Mouse (Mus musculus): ENCODE measurements at regions not wholly inside any gene's neighbourhood (a gene's known extent, or its start where the extent isn't known, plus 50 kb on each side); places are given as distances from the start of the nearest gene placed in this dataset.

DNA sequence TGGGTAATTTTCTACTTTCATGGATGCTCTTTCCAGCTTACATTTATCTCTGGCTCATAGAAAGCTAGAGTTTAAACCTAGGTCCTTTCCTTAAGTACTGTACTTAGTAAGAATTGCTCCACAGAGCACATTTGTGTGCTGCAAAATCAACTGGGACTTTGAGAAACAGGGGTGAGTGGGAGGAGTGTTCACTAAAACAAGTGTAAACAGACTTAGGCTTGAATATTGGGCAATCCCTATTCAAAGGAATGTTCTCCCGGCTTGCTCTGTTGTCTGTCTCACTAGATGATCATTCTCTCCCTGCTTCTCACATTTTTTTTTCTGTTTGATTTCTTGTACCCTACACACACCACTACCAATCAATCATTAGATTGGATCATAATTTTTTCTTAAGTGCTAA is 79.3 kb upstream of the 1810046K07Rik start:
- no peak for TF ChIP-seq CTCF (IDR thresholded peaks at IDR 0.05; ENCODE audit: low read depth, low read length)
- TF ChIP-seq POLR2A (IDR thresholded peaks at IDR 0.05; ENCODE audit: extremely low read depth, insufficient read depth, low read length) = no peak
